Mouse (Mus musculus) embryonic facial prominence, embryonic 11.5 days (tissue): ENCODE measurements around the gene Pin1. TPM values are rescaled to one million over a fixed set of nuclear protein-coding genes. Genes with fewer than 3 reads are reported as not detected.

ENCODE experiments used
- ATAC-seq: fragments of 200-750 bp; cut with Nextera tagmentation; replicated peaks from 2 replicates; pipeline ENCODE4 v1.8.0; 2017; ENCODE audit warnings: low read depth; ENCODE audit not compliant: insufficient number of reproducible peaks, low FRiP score, low TSS enrichment
- DNase-seq: peaks from one replicate; pipeline ENCODE4 v3.0.0-alpha.2; 2015; ENCODE audit warnings: low spot score
- H3K27ac ChIP-seq: fragments of 300-500 bp; sonication (generic); replicated peaks from 2 replicates; pipeline ENCODE4 v1.5.1; 2014; ENCODE audit warnings: mild to moderate bottlenecking, low read depth, low read length, control low read depth
- H3K27me3 ChIP-seq: fragments of 300-500 bp; sonication (generic); 2 replicates; pipeline ENCODE4 v1.6.1; 2014; ENCODE audit warnings: mild to moderate bottlenecking, low read length, moderate library complexity, mixed read lengths; ENCODE audit not compliant: control insufficient read depth, insufficient read depth
- H3K36me3 ChIP-seq: fragments of 300-500 bp; sonication (generic); replicated peaks from 2 replicates; pipeline ENCODE4 v1.6.1; 2014; ENCODE audit warnings: low read depth, mild to moderate bottlenecking, low read length, moderate library complexity, mixed read lengths; ENCODE audit not compliant: control insufficient read depth, insufficient read depth
- H3K4me1 ChIP-seq: fragments of 300-500 bp; sonication (generic); 2 replicates; pipeline ENCODE4 v1.6.1; 2014; ENCODE audit warnings: low read length, mixed read lengths; ENCODE audit not compliant: control insufficient read depth, insufficient read depth
- H3K4me2 ChIP-seq: fragments of 300-500 bp; sonication (generic); 2 replicates; pipeline ENCODE4 v1.6.1; 2014; ENCODE audit warnings: low read depth, mild to moderate bottlenecking, control low read depth, low read length, moderate library complexity
- H3K4me3 ChIP-seq: fragments of 300-500 bp; sonication (generic); 2 replicates; pipeline ENCODE4 v1.5.1; 2014; ENCODE audit warnings: low read depth, low read length, control low read depth
- H3K9ac ChIP-seq: fragments of 300-500 bp; sonication (generic); replicated peaks from 2 replicates; pipeline ENCODE4 v1.6.1; 2014; ENCODE audit warnings: mild to moderate bottlenecking, control low read depth, low read length
- H3K9me3 ChIP-seq: fragments of 300-500 bp; sonication (generic); replicated peaks from 2 replicates; pipeline ENCODE4 v1.6.1; 2016; ENCODE audit warnings: mild to moderate bottlenecking, low read length, inconsistent platforms, mixed read lengths; ENCODE audit not compliant: control insufficient read depth
- WGBS: fragments of 180-500 bp; shearing (Covaris S2); extraction: QIAGEN DNeasy Blood & Tissue Kit; methylation state at CpG from one replicate; pipeline ENCODE4 v1.1.7; 2014; 5-methylcytosine and 5-hydroxymethylcytosine counted together
- polyA plus RNA-seq: library from polyadenylated mRNA; unstranded; fragments of >200 nt; fragmentation: Nextera tagmentation; extraction: Ambion mirVana; gene quantifications from 2 replicates; pipeline ENCODE4 v1.2.1, GENCODE M21; 2014

Pin1 gene
- polyA plus RNA-seq, 1 experiment from 2014 or later = 59.5 TPM

GRCm38 (mm10) chr9:20694721-20695235 is 42.9 kb downstream of the Pin1 start:
- Histone ChIP-seq H3K4me2 (peak overlapping the region; percentile 58), H3K36me3 (no peaks in the 10 kb centered on the region), H3K4me1 (no peaks in the 10 kb centered on the region; the same call in 1 of the 2 replicates), H3K27me3 (no peaks in the 10 kb centered on the region; the same call in 1 of the 2 replicates), H3K9ac (peak overlapping the region; percentile 50), H3K9me3 (no peaks in the 10 kb centered on the region), H3K27ac (no peak overlapping the region), H3K4me3 (peak overlapping the region; percentile 30)
- 4% methylated on average over 25 of the region's 25 CpGs for WGBS
- peak; percentile 38 for DNase-seq
- ATAC-seq = no peak

DNA sequence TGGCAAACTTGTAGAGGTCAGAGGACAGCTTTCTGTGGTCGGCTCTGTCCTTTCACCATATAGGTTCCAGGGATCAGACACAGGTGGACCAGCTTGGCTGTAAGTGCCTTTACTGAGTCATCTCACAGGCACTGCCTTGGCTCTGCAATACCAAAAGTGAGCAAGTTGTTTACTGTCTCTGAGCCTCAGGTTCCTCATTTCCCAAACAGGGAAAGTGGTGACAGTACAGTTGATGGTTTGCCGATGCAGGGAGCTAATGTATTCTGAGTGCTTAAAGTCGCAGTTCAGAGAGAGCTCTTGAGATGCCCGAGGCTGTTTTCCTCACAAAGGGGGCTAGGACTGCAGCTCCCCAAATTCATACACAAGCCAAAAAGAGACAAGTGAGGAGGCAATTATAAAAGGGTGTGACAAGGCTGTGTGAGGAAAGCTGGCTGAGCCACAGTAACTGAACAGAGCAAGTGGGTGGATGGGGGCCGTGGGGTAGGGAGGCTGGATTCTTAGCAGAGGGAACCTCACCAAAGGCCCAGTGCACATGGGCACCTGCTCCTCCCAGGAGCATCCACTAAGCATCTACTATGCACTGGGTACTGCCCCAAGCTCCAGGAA is 44.3 kb downstream of the Pin1 start:
- Histone ChIP-seq H3K4me2 (no peak overlapping the region), H3K27me3 (no peaks in the 10 kb centered on the region; the same call in 1 of the 2 replicates), H3K9ac (no peak overlapping the region), H3K36me3 (no peaks in the 10 kb centered on the region), H3K27ac (no peak overlapping the region), H3K4me1 (no peaks in the 10 kb centered on the region; the same call in 1 of the 2 replicates), H3K9me3 (no peaks in the 10 kb centered on the region), H3K4me3 (no peak overlapping the region)
- DNase-seq (no peak), ATAC-seq (0 out of 2 replicates have a peak, but pooled peaks have one; percentile 7)
- 60% methylated on average over 5 of the region's 5 CpGs for WGBS

DNA sequence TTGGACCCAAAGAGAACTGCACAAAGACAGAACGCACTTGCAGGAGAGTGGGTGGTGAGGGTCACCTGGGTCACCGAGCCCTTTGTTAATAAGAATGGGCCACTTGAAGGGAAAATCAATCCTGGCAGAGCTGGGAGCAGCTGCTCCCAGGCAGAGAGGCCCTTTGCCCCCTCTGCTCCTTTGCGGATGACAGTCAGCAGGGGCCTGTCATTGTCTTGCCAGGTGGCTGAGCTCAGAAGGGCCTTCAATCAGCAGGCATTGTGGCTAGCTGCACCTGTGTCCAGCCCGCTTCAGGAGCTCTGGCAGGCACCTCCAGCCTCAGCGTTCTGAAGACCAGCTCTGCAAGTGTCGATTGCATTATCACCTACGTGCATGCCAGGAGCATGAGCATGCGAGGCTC is 45.6 kb downstream of the Pin1 start:
- no peak overlapping the region for H3K4me2 ChIP-seq
- DNase-seq (peak; percentile 46), ATAC-seq (peak; percentile 77)
- H3K27me3 ChIP-seq = no peaks in the 10 kb centered on the region; the same call in 1 of the 2 replicates
- no peaks in the 10 kb centered on the region; the same call in 1 of the 2 replicates for H3K4me1 ChIP-seq
- 28% methylated on average over 8 of the region's 8 CpGs for WGBS
- no peaks in the 10 kb centered on the region for H3K36me3 ChIP-seq
- no peak overlapping the region for H3K9ac ChIP-seq
- H3K9me3 ChIP-seq = no peaks in the 10 kb centered on the region
- H3K4me3 ChIP-seq = no peak overlapping the region
- no peak overlapping the region for H3K27ac ChIP-seq

- no peak for DNase-seq
Measured at GRCm38 (mm10) chr9:20703832-20704380, 52.0 kb downstream of the Pin1 start.

DNA sequence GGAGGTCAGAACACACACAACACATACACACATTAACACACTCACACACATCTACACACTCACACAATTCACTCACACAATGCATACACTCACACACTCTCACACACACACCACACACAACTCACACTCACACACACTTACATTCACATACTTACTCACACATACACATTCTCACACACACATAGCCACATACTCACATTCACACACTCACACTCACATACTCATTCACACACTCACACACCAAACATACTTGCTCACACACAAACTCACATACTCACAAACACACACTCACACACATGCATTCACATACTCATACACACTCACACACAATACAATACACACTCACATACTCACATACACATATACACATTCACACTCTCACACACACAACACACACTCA is 53.5 kb downstream of the Pin1 start:
- ATAC-seq (no peak), DNase-seq (no peak)
- H3K9ac ChIP-seq = no peak overlapping the region
- no peak overlapping the region for H3K4me3 ChIP-seq
- no peaks in the 10 kb centered on the region for H3K27me3 ChIP-seq
- no peaks in the 10 kb centered on the region for H3K36me3 ChIP-seq
- H3K27ac ChIP-seq = no peak overlapping the region
- H3K4me2 ChIP-seq = no peak overlapping the region
- no peaks in the 10 kb centered on the region for H3K9me3 ChIP-seq
- H3K4me1 ChIP-seq = no peaks in the 10 kb centered on the region

More at GRCm38 (mm10) chr9:20703832-20704380, 52.0 kb downstream of the Pin1 start:
- no peaks in the 10 kb centered on the region for H3K36me3 ChIP-seq
- no peaks in the 10 kb centered on the region for H3K27me3 ChIP-seq
- ATAC-seq = 0 out of 2 replicates have a peak, but pooled peaks have one; percentile 35
- 59% methylated on average over 8 of the region's 8 CpGs for WGBS
- H3K4me3 ChIP-seq = no peak overlapping the region
- H3K9ac ChIP-seq = no peak overlapping the region
- no peaks in the 10 kb centered on the region for H3K4me1 ChIP-seq
- no peak overlapping the region for H3K27ac ChIP-seq
- no peak overlapping the region for H3K4me2 ChIP-seq
- no peaks in the 10 kb centered on the region for H3K9me3 ChIP-seq

DNA sequence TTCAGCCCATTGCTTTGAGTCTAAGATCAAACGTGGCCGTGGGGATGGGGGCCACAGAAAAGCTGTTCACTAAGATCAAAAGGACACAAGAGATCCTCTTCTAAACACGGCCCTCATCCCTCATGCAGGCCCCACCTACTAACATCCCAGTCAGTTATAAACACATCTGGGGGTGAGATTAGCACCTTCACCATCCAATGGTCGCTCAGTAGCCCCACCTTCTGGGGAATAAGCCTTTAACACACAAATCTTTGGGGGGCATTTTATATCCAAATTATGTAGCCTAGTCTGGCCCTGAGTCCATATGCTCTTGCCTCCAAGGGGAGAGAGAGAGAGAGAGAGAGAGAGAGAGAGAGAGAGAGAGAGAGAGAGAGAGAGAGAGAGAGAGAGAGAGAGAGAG is 54.1 kb downstream of the Pin1 start:
- Histone ChIP-seq H3K4me3 (no peak overlapping the region), H3K9ac (no peak overlapping the region), H3K4me2 (no peak overlapping the region), H3K27ac (no peak overlapping the region), H3K27me3 (no peaks in the 10 kb centered on the region), H3K4me1 (no peaks in the 10 kb centered on the region), H3K9me3 (no peaks in the 10 kb centered on the region), H3K36me3 (no peaks in the 10 kb centered on the region)
- ATAC-seq (no peak), DNase-seq (no peak)
- 48% methylated on average over 4 of the region's 4 CpGs for WGBS

DNA sequence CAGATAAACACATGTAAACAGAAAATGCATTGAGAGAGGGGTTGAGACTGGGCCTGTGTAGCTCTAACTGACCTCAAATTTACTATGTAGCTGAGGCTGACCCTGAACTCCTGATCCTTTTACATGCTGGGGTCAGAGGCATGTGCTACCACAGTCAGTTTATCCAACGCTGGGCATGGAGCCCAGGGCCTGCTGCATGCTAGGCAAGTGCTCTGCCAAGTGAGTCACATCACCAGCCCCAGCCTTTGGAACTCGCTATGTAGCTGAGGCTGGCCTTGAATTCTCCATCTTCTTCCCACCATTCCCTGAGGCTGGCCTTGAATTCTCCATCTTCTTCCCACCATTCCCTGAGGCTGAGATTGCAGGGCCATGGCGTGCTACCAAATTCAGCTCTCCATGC is 58.6 kb downstream of the Pin1 start:
- ATAC-seq (no peak), DNase-seq (no peak)
- WGBS = 73% methylated on average over 3 of the region's 3 CpGs

GRCm38 (mm10) chr9:20712934-20713477 is 61.1 kb downstream of the Pin1 start:
- H3K4me3 ChIP-seq = no peak overlapping the region
- H3K9ac ChIP-seq = no peak overlapping the region
- no peaks in the 10 kb centered on the region for H3K27me3 ChIP-seq
- DNase-seq (no peak), ATAC-seq (no peak)
- H3K4me1 ChIP-seq = no peaks in the 10 kb centered on the region
- 73% methylated on average over 5 of the region's 5 CpGs for WGBS
- H3K27ac ChIP-seq = no peak overlapping the region
- H3K36me3 ChIP-seq = no peaks in the 10 kb centered on the region
- no peak overlapping the region for H3K4me2 ChIP-seq
- H3K9me3 ChIP-seq = no peaks in the 10 kb centered on the region; the same call in 1 of the 2 replicates

More for the DNA sequence above, 58.6 kb downstream of the Pin1 start:
- Histone ChIP-seq H3K4me1 (no peaks in the 10 kb centered on the region), H3K27me3 (no peaks in the 10 kb centered on the region), H3K4me2 (no peak overlapping the region), H3K27ac (no peak overlapping the region), H3K36me3 (no peaks in the 10 kb centered on the region), H3K9me3 (no peaks in the 10 kb centered on the region; the same call in 1 of the 2 replicates), H3K9ac (no peak overlapping the region), H3K4me3 (no peak overlapping the region)
